Mouse (Mus musculus) kidney, adult 2 months (tissue): ENCODE results near the gene Lfng.

Experiments
- CTCF ChIP-seq: fragments of 200-500 bp; conservative IDR thresholded peaks from 2 replicates; pipeline ENCODE4 v1.5.1; 2011; ENCODE audit warnings: low read depth, mild to moderate bottlenecking, control low read depth, low read length, moderate library complexity, mixed read lengths; ENCODE audit not compliant: insufficient read depth, insufficient read length
- POLR2A ChIP-seq: fragments of 200-500 bp; IDR thresholded peaks from one replicate; pipeline ENCODE4 v1.6.1; 2011; ENCODE audit warnings: low read depth, low read length, control low read depth

DNA sequence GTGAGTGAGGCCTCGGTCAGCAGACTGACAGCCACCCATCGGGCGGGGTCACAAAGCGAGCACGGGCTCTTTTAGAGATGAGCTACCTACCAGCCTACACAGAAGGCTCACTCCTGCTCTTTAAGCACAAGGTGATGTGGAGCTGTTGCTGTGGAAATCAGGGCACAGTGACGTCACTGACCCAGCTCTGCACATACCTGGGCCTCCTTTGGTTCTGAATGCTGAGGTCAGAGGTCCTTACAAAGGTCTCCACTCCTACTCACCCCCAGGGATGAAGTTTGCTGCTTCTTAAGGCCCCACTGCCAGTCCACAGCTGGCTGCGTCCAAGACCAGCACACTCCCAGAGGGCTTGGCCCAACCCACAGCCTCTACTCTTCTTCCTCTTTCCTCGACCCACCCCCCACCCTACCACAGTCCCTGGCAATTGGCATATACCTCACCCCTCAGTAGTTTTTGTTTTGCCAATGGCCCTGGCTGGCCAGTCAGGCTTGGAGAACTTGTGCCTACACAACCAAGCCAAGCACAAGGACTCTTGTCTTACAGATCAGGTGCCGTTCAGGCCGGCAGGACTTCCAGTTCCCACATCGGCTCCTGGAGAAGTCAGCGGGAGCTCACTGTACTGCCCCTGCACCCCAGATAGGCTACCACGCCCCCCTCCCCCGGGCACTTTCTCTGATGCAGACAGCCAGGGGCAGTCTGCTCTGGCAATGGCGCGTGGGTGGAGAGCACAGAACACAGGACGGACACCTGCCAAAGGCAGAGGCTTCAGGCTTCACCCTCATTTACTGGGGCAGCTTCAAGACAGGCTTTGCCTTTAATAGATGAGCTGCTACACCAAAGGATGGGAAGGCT lies 55.8 kb downstream of the Lfng start:
- TF ChIP-seq CTCF = no peak
- no peak for TF ChIP-seq POLR2A
